Mouse (Mus musculus): ENCODE results near the gene Cuedc2.
A peak's percentile ranks its signal among the peaks of the same experiment; 100 is the strongest.

Cuedc2 gene

DNA sequence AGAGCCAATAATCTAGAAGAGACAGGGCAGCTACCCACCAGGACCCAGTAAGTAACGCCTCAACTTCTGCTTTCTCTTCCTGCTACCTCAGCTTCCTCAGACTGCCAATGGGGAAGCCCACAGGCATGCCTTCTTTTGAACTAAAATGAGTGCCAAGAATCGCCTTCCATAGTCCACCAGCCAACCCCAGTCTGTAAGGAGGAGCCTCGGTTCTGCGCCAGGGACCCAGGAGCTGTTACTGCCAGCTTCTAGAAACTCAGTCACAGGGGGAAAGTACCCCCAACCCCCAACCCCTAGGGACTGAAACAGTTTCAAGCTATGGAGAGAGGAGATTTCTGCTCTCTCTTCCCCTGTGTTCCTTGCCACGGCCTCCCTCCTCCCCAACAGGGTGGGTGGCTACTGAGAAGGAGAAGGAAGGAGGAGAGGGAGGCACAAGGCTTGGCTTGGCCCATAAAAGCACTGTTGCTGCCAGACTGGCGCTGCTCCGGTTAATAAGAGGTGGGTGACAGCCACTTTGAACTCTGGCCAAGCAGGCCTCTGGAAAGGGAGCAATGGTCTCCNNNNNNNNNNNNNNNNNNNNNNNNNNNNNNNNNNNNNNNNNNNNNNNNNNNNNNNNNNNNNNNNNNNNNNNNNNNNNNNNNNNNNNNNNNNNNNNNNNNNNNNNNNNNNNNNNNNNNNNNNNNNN lies 927 bp upstream of the Cuedc2 start:
- DNase-seq (ENCODE audit: low read depth, low spot score): no peak

DNA sequence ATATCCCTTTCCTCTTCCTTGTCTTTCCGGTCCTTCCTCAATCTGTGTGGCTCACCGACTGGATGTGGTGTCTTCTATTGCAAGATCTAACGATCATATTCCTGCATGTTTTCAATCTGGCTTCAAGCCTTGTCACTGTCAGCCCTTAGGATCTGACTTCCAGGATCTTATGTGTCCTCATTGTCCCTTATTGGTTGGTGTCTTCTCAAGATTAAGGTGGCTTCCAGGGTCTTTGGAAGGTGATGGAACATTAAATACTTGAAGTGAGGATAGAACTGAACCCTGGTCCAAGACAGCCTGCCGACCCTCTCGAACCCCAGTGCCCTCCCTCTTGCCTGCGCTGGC lies 412 bp upstream of the Cuedc2 start:
- DNase-seq (ENCODE audit: low read depth, low spot score): no peak

DNA sequence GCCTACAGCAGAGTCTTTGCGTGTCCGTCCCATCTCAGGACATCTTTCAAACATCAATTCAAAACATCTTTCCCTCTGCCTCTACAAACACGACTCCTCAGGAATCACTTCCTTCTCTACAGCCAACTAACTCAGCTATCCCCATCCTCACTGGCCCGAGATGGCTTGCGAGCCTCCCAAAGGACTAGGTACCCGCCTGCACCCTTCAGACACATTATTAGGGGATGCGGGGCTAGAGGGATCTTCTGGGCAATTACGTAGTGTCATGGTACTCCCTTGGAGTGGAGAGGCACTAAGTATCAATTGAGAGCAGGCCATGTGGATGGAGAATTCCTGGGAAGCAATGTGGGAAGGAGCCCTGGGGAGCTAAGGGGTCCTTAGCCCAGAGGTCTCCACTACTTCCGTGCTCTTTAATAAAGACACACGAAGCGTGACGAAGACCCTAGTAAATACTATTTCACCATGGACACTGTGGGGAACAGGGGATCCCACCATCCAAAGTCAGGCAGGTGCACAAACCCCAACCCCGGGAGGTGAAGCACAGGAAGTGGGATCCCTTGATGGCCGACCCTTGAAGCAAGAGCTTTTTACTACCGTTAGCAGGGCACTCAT lies 677 bp downstream of the Cuedc2 start:
- no peak for DNase-seq (ENCODE audit: low read depth, low spot score)

DNA sequence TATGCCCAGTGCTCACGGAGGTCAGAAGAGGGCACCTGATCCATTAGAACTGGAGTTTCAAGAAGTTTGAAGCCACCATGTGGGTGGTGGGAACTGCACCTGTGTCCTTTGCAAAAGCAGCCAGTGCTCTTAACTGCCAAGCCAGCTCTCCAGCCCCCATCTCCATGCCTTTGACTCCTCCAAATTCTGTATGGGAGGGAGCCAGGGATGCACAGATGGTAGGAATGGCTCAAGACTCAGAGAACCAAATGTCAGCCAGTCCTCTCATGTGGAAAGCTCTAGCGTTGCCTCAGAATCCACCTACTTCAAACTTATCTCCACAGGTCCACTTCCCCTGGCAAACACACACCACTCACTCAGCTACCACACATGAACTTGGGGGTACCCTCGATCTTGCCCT lies 4.6 kb downstream of the Cuedc2 start:
- no peak for DNase-seq (ENCODE audit: low read depth, low spot score)

DNA sequence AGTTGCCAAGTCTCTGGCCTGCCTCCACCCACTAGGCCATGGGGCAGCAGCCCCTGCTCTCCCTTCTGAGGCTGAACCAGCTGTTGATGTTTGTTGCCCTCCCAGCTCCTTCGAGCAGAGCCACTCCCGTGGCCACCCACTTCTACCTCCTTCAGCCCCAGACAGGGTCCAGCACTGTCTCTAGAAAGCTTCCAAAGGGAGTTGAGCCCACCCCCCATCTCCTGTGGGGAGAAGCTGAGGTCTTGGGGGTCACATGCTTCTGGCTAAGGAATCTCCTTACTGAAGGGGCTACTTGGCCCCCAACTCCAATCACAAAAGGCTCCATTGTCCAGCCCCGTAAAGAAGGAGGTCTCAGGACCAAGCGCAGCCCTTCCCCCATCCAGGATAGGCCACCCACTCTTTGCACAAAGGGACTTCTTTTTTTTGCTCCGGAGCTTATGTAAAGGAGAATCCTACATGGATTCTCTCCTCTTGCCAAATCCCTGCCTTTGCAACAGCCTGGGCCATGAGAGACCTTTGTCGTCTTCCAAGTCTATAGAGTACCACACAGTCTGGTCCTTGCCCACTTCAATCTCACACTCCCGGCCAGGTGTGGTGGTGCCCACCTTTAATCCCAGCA lies 5.7 kb downstream of the Cuedc2 start:
- no peak for DNase-seq (ENCODE audit: low read depth, low spot score)

DNA sequence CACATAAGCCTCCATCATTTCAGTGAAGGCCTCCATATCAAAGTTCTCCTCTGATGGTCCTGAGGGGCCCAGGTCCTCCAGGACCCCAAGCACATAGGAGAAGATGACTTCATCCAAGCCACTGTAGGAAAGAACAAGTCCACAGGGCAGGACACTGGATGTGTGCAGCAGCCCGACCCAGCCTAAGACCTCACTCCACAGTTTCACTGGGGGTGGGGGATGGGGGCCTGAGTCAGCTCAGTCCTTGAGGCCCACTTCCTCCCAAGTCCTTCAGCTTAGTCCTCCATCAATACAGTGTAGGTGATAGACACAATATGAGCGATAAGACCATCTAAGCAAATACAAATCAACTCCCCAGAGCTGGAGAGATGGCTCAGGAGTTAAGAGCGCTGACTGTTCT lies 6.6 kb downstream of the Cuedc2 start:
- no peak for DNase-seq (ENCODE audit: low read depth, low spot score)

DNA sequence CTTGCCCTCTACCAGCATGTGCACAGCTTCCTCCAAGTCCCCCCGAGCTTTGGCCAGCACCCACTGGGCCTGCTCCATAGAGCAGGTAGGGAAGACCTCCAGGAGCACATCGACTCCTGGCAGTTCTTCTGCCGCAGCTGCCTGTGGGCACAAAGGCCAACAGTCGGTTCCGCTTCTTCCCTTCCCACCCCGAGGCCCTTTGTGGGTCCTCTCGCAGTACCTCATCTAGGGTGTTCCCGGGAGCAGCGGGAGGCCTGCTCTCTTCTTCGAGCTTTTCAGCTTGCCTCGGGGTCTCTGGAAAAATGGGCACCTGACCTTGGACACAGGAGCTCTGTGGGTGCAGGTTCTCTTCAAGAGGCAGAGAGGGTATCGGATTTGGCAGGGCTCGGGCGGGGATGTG lies 7.2 kb downstream of the Cuedc2 start:
- no peak for DNase-seq (ENCODE audit: low read depth, low spot score)

DNA sequence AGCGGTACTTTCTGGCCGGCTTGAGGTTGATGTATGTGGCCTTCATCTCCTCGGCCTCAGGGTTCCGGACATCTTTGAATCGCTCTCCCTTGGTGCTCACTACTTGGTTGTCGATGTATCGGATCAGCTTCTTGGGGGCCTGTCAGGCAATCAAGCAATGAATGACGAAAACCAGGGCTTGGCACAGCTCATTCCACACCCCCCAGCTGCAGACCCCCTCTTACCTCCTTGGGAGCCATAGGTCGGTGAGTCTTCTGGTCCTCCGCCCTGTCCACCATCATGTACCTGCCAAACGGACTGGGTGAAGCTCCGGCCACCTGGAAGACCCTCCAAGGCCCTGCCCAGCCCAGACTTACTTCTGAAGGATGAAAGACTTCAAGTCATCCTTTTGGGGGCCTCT lies 7.8 kb downstream of the Cuedc2 start:
- no peak for DNase-seq (ENCODE audit: low read depth, low spot score)

DNA sequence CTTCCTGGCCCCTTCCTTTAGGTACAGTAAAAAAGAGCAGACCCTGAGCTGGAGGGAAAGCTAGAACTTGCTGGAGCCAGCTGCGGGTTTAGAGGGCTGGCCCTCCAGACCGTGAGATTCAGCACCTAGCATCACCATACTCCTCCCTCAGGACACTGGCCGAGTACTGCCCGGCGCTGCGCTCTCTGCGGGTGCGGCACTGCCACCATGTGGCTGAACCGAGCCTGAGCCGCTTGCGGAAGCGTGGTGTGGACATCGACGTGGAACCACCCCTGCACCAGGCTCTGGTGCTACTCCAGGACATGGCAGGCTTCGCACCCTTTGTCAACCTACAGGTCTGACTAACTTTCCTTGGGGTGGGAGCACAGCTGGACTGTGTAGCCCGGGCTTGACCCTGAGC lies 8.6 kb downstream of the Cuedc2 start:
- no peak for DNase-seq (ENCODE audit: low read depth, low spot score)

DNA sequence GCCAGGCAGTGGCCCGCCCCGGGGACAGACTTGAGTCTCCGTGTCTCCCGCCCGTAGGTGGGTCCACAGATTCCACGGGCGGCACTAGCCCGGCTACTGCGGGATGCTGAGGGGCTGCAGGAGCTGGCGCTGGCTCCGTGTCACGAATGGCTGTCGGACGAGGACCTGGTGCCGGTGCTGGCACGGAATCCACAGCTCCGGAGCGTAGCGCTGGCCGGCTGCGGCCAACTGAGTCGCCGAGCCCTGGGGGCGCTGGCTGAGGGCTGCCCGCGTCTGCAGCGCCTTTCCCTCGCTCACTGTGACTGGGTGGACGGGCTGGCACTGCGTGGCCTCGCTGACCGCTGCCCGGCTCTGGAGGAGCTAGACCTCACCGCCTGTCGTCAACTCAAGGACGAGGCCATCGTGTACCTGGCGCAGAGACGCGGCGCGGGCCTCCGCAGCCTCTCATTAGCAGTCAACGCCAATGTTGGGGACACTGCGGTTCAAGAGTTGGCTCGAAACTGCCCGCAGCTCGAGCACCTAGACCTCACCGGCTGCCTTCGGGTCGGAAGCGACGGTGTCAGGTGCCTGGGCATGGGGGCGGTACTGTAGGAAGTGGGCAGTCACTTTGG lies 9.4 kb downstream of the Cuedc2 start:
- no peak for DNase-seq (ENCODE audit: low read depth, low spot score)

DNA sequence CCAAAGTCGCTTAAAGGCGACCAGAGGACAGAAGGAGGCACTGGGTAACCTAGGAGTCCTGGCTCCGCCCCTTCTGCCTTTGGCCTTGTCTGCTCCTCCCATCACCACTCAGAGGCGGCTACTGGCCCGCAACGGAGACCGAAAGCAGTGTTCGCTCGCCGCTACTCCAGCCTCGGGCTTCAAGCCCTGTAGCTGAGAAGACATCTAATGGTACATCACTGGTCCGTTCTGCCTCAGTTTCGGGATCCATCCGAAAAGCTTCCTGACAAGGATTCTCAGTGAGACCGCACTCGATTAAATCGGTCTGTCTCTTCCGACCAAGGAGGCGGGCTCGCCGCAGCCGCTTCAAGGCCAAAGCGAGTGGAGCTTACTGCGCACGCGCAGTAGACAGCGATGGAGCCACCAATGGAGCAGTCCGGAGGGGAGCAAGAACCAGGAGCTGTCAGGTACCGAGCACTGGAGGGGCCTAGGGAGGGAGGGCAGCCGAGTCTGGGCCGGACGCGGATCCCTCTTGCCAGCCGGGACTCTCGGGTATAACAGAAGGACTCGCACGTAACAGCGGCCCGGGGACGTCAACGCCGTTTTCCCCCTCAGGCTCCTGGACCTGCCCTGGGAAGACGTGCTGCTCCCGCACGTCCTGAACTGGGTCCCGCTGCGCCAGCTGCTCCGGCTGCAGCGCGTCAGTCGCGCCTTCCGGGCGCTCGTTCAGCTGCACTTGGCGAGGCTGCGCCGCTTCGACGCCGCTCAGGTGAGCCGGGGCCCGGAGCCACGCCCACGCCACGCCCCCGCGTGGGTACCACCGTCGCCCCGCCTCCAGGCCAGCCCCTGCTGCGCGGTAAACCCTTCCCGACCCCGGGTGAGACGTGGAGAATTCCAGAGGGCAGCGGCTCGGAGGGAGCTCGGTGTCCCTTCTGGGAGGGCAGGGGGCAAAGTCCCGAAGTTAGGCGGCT lies 10.1 kb downstream of the Cuedc2 start, which contains the start of gene Fbxl15:
TSS of gene Fbxl15 (plus strand) at position 104 of the 950 bp plus-strand sequence.
- peak; percentile 93 for DNase-seq (ENCODE audit: low read depth, low spot score)

DNA sequence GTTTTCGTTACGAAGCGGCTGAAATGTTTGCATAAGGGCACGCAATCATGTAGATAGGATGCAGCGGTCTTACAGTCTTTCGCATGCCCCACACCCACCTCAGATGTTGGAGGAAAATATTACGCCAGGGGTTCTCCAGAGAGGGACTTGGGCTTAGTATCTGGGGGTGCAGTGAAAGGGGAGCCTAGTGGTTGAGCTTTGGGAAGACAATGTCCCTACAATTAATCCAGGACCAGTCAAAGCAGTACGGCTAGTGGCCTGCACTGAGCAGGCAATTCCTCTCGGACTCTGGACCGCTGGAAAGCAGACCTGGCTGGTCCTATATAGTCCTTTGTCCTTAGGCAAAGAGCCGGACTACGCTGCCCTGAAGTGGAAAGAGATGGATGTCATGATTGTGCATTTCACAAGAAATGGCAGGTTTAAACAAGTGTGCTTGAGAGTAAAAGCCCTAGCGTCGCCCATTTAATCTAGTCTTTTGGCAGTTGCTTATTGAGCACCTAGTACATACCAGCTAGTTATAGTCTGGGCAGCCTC lies 10.9 kb downstream of the Cuedc2 start:
- no peak for DNase-seq (ENCODE audit: low read depth, low spot score)

DNA sequence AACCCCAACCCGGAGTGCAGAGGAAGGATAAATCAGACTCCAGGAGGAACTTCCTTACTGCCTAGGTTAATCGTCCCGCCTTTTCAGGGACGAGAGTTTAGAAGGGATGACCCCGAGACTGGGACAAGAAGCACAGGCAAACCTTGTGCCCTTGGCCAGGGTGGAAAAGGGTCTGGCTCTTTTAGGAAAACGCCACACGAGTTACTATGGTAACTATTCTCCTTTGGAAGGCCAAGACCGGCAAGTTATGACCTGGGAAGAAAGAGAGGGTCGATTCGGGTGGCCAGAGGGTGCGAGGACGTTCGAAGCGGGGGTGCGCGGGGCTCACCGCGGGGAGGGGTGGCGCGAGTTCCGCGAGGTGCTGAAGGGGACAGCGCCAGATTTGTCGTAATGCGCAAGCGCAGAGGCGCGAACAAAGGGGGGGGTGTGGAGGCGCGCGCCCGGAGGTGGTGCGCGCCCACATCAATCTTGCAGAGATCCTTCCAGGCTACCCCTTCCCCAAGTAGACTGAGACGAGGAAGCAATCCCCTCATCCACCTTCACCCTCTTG lies 11.7 kb downstream of the Cuedc2 start, which contains the start of gene Psd:
TSS of gene Psd (minus strand) at position 401 of the 550 bp plus-strand sequence.
- no peak for DNase-seq (ENCODE audit: low read depth, low spot score)

DNA sequence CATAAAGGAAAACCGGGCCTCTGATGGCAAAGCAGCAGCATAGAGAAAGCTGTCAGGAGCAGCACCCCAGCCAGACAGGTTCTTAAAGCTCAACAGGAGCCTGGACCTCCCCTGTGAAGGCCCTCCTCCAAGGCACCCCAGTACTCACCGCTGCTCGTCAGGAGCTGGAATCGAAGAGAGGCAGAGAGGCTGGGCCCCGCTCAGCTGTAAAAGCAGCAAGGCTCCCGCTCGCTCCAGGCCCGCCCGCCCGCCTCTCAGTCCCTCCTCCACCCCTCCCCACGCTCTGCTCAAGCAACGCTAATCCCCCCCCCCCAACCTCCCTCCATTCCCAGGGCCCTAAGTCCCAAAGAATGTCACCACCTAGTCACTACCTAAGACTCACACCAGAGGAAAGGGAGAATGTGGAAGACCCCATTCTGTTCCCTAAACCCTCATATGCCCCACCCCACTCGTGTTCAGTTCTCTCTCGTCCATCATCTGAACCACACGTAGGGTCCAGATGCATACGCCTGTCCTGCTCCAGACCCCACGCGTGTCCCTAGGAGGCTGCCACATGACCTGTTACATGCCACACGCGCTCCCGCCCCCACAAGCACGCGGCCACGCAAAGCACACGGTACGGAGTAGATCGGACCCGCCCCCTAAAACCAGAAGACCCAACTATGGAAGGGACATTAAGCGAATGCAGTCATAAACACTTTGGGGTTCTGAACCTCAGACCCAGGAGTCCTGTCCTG lies 12.3 kb downstream of the Cuedc2 start:
- peak; percentile 73 for DNase-seq (ENCODE audit: low read depth, low spot score)

DNA sequence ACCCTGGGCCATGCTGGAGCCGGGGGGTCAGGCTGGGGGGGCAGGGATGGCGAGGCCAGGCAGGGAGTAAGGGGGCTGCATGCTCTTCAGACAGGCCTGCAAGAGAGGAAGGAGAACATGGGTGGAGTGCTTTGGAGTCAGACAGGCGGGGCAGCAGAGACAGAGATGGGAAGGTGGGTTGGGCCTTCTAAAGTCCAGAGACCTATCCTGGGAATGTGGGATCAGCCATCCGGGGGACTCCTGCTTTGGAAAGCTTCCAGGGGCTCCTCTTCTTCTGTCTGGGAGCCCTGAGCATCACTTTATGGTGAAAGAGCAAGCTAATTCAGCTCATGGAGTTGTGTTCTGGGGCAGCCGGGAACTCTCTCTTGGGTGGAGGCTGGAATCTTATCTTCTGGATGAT lies 13.6 kb downstream of the Cuedc2 start:
- DNase-seq (ENCODE audit: low read depth, low spot score): no peak

DNA sequence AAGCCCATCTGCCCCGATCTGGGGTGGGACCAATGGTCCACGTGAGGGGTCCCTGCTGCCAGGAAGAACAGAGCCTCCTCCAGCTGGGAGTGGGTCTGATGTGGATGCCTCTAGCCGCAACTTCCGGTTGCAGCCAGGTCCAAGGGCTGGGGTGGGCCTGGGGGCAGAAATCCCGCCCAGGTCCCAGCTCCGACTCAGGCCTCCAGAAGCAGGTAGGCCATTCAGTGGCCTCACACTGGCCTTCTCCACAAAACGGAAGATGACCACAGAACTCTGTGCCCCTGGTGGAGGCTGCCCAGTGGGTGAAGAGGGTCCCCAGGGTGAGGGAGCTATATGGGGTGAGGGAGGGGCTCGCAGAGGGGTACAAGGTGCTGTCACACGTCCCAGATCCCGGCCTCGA lies 14.1 kb downstream of the Cuedc2 start:
- DNase-seq (ENCODE audit: low read depth, low spot score): no peak

DNA sequence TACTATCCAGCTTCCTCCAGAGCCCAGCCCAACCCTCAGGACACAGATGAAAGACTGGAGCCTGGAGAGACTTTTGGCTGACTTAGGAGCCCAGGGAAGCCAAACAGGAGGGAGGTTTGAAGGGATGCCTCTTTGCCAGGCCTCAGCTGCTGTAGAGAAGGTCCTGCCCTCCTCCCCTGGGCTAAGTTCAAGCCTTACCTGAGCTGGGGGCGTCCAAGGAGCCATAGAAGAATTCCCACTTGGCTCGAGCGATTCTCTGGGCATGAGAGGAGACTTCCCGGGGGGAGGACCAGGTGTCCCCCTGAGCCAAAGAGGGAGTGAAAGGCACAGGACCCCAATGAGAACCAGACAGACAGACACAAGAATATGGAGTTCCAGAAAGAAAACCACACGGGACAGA lies 14.8 kb downstream of the Cuedc2 start:
- no peak for DNase-seq (ENCODE audit: low read depth, low spot score)

DNA sequence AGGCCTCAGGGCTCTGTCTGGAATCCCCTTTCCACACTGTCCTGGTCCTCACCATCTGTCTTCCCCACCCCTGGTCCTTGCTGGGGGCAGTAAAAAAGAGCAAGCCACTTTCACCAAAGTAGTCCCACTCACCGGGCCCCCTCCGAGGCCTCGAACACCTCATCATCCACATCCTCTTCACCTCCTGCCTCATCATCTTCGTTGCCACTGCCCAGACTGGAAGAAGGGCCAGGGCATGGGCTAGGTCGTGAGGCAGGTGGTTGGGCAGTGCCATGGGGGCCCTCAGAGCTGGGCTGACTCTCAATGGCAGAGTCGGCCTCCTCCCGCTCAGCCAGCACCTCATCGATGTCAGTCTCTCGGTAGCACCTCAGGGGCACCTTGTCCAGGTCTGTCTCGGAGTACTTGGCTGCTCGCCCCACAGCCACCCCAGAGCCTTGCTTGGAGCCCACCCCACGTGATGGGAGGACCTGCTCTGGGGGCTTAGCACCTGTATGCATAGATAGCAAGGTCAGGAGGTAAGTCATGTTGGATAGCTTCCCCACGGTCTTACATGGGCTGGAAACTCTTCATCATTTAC lies 15.4 kb downstream of the Cuedc2 start:
- DNase-seq (ENCODE audit: low read depth, low spot score): no peak

DNA sequence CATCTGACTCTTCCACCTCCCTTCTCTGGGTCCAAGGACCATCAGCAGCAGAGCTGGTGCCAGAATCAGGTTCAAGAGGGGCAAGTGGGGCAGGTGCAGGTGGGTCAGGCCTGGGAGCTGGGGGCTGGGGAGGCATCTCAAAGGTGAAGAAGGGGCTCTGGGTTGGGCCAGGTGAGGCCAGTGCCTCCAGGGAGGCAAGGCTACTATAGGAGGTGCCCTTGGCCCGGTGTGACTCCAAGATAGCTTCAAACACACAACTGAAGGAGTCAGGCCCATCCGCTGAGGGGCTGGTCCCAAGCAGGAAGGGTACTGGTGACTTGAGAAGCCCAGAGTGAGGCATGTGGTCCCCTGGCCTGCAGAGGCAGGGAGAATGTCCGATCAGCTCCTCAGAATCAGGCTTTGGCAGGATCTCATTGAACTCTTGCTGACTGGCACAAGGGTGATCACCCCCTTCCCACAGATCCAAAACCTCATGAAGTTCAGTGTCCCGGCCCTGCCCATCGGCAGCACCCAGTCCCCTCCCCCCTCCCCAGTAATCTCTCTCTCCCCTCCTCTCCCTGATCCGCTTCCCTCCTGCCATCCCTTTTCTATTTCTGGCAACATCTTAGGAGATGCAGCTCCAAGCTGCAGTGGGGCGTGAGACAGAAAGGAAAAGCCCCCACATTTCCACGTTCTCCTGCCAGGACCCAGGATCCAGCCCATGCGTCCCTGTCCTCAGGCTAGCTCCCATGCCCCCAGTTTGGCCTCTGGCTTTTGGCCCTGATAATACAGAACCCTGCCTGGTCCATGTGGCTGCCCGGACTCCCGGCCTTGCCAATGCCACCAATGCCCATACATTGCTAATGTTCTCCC lies 16.1 kb downstream of the Cuedc2 start:
- peak; percentile 63 for DNase-seq (ENCODE audit: low read depth, low spot score)
